Mouse (Mus musculus): Measurements from ENCODE around the gene Mkrn2os. TPM values are rescaled to one million over a fixed set of nuclear protein-coding genes. Genes with fewer than 3 reads are reported as not detected.

Gene Mkrn2os
- polyA plus RNA-seq, 1 experiment from 2014 or later = 0.86 TPM

- no peak for TF ChIP-seq CTCF (IDR thresholded peaks at IDR 0.05; ENCODE audit: low read depth)
- peak; percentile 52; the same call in 1 of the 2 replicates for ATAC-seq (ENCODE audit: insufficient read depth)
Measured at GRCm38 (mm10) chr6:115559651-115560632, 32.4 kb downstream of the Mkrn2os start.

GRCm38 (mm10) chr6:115558176-115558575 is 34.2 kb downstream of the Mkrn2os start:
- no peaks in the 10 kb centered on the region for H3K27me3 ChIP-seq (ENCODE audit: insufficient read depth, low read length)
- DNase-seq = no peak
- ATAC-seq (ENCODE audit: insufficient read depth) = no peak
- H3K4me3 ChIP-seq (ENCODE audit: low read depth, low read length) = no peak overlapping the region
- no peak overlapping the region for H3K9ac ChIP-seq
- no peak overlapping the region for H3K4me2 ChIP-seq
- no peak overlapping the region for H3K27ac ChIP-seq (ENCODE audit: low read depth)
- no peak for TF ChIP-seq CTCF (IDR thresholded peaks at IDR 0.05; ENCODE audit: low read depth)
- 0 out of 2 replicates have a peak, but pooled peaks cover 4% of the 10 kb centered on the region for H3K4me1 ChIP-seq (ENCODE audit: insufficient read depth)
- peaks cover 45% of the 10 kb centered on the region for H3K36me3 ChIP-seq (ENCODE audit: insufficient read depth)
- WGBS = 97% methylated on average over 2 of the region's 2 CpGs
- H3K9me3 ChIP-seq (ENCODE audit: low read depth, low read length) = no peaks in the 10 kb centered on the region

More at GRCm38 (mm10) chr6:115559651-115560632, 32.4 kb downstream of the Mkrn2os start:
- Histone ChIP-seq H3K4me3 (ENCODE audit: low read depth, low read length) (no peak overlapping the region), H3K27me3 (ENCODE audit: insufficient read depth, low read length) (no peaks in the 10 kb centered on the region), H3K36me3 (ENCODE audit: insufficient read depth) (peaks cover 36% of the 10 kb centered on the region), H3K9ac (no peak overlapping the region), H3K27ac (ENCODE audit: low read depth) (no peak overlapping the region), H3K4me1 (ENCODE audit: insufficient read depth) (0 out of 2 replicates have a peak, but pooled peaks cover 4% of the 10 kb centered on the region), H3K9me3 (ENCODE audit: low read depth, low read length) (no peaks in the 10 kb centered on the region), H3K4me2 (no peak overlapping the region)
- peak; percentile 66 for DNase-seq
- WGBS = 34% methylated on average over 21 of the region's 21 CpGs

DNA sequence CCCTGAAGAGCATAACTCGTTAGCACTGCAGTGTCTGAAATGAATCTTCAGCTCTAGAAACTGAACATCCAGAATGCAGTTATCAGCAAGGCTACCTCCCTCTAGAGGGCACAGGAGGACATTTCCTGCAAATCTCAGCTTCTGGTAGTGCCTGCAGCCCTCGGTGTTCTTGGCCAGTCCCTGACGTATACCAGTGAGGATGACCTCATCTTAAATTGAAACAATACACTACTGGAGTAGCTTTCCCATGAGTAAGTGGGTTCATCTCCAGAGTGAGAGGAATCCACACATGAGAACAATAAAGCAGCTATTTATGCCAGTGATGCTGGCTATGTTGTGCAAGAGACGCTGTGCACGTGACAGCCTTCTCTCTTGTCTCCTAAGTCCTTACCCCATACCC is 36.9 kb downstream of the Mkrn2os start:
- peak; percentile 31; the same call in 1 of the 2 replicates for TF ChIP-seq CTCF (IDR thresholded peaks at IDR 0.05; ENCODE audit: low read depth)
- Histone ChIP-seq H3K9me3 (ENCODE audit: low read depth, low read length) (no peaks in the 10 kb centered on the region), H3K27me3 (ENCODE audit: insufficient read depth, low read length) (no peaks in the 10 kb centered on the region), H3K36me3 (ENCODE audit: insufficient read depth) (peaks cover 33% of the 10 kb centered on the region), H3K4me1 (ENCODE audit: insufficient read depth) (0 out of 2 replicates have a peak, but pooled peaks cover 4% of the 10 kb centered on the region), H3K4me3 (ENCODE audit: low read depth, low read length) (no peak overlapping the region), H3K27ac (ENCODE audit: low read depth) (no peak overlapping the region), H3K9ac (no peak overlapping the region), H3K4me2 (no peak overlapping the region)
- WGBS = 72% methylated on average over 5 of the region's 5 CpGs
- DNase-seq (no peak), ATAC-seq (ENCODE audit: insufficient read depth) (no peak)

GRCm38 (mm10) chr6:115546276-115546675 is 46.1 kb downstream of the Mkrn2os start:
- 86% methylated on average over 5 of the region's 5 CpGs for WGBS
- no peak for ATAC-seq (ENCODE audit: insufficient read depth)
- Histone ChIP-seq H3K36me3 (ENCODE audit: insufficient read depth) (peaks cover 15% of the 10 kb centered on the region; the same call in 1 of the 2 replicates), H3K4me3 (ENCODE audit: low read depth, low read length) (no peak overlapping the region), H3K27ac (ENCODE audit: low read depth) (no peak overlapping the region), H3K4me1 (ENCODE audit: insufficient read depth) (0 out of 2 replicates have a peak, but pooled peaks cover 4% of the 10 kb centered on the region), H3K9me3 (ENCODE audit: low read depth, low read length) (no peaks in the 10 kb centered on the region), H3K4me2 (no peak overlapping the region), H3K9ac (no peak overlapping the region), H3K27me3 (ENCODE audit: insufficient read depth, low read length) (no peaks in the 10 kb centered on the region)
- peak; percentile 58 for DNase-seq
- peak; percentile 73 for TF ChIP-seq CTCF (IDR thresholded peaks at IDR 0.05; ENCODE audit: low read depth)

DNA sequence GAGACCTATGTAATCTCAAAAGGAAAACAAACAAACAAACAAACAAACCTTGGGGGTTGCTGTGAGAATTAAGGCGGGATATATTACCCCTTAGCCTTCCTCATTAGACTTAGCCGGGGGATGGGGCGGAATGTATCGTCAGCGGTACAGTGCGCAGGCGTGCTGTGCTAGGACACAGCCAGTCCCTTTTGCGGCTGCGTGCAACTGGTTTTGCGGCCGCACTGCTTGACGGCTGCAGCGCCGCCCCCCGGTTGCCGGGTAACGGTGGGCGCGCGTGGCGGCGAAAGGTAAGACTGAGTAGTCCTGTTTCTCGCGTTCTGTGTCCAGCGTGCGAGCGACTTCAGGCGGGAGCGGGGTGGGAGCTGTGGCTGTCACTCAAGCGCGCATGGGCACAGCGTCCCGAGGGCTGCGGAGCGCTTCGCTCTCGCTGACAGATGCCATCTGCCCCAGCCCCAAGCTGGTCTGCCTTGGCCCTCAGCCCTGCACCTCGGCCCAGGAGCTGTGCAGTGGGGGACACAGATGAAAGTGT is 47.9 kb downstream of the Mkrn2os start, which contains the start of gene Tsen2:
TSS of gene Tsen2 (plus strand) at position 223 of the 529 bp plus-strand sequence.
- H3K36me3 ChIP-seq (ENCODE audit: insufficient read depth) = peaks cover 9% of the 10 kb centered on the region; the same call in 1 of the 2 replicates
- DNase-seq = peak; percentile 98
- no peaks in the 10 kb centered on the region for H3K9me3 ChIP-seq (ENCODE audit: low read depth, low read length)
- H3K4me2 ChIP-seq = peak within 1 kb of the TSS; percentile 75
- H3K9ac ChIP-seq = peak within 1 kb of the TSS; percentile 83
- 1% methylated on average over 38 of the region's 38 CpGs for WGBS
- H3K27me3 ChIP-seq (ENCODE audit: insufficient read depth, low read length) = no peaks in the 10 kb centered on the region
- TF ChIP-seq CTCF (IDR thresholded peaks at IDR 0.05; ENCODE audit: low read depth) = peak; percentile 45
- peak; percentile 95 for ATAC-seq (ENCODE audit: insufficient read depth)
- peak within 1 kb of the TSS; percentile 78 for H3K4me3 ChIP-seq (ENCODE audit: low read depth, low read length)
- 0 out of 2 replicates have a peak, but pooled peaks cover 4% of the 10 kb centered on the region for H3K4me1 ChIP-seq (ENCODE audit: insufficient read depth)
- peak within 1 kb of the TSS; percentile 79 for H3K27ac ChIP-seq (ENCODE audit: low read depth)

GRCm38 (mm10) chr6:115542341-115542740 is 50.0 kb downstream of the Mkrn2os start:
- Histone ChIP-seq H3K27ac (ENCODE audit: low read depth) (no peak overlapping the region), H3K9ac (no peak overlapping the region), H3K4me3 (ENCODE audit: low read depth, low read length) (no peak overlapping the region), H3K27me3 (ENCODE audit: insufficient read depth, low read length) (no peaks in the 10 kb centered on the region), H3K36me3 (ENCODE audit: insufficient read depth) (no peaks in the 10 kb centered on the region), H3K4me2 (no peak overlapping the region), H3K9me3 (ENCODE audit: low read depth, low read length) (no peaks in the 10 kb centered on the region), H3K4me1 (ENCODE audit: insufficient read depth) (0 out of 2 replicates have a peak, but pooled peaks cover 4% of the 10 kb centered on the region)
- WGBS = 51% methylated on average over 3 of the region's 3 CpGs
- TF ChIP-seq CTCF (IDR thresholded peaks at IDR 0.05; ENCODE audit: low read depth) = no peak
- ATAC-seq (ENCODE audit: insufficient read depth) = no peak
- DNase-seq = no peak
